Mouse (Mus musculus): Measurements from ENCODE around the gene Scp2. TPM values are rescaled to one million over a fixed set of nuclear protein-coding genes. Genes with fewer than 3 reads are reported as not detected.

Gene Scp2
- total and polyA plus RNA-seq, 2 experiments = 1,138 to 3,000 TPM

GRCm38 (mm10) chr4:108014466-108014865 is 130.3 kb downstream of the Scp2 start:
- TF ChIP-seq CTCF (IDR thresholded peaks at IDR 0.05; ENCODE audit: low read depth, low read length) (no peak), POLR2A (IDR thresholded peaks at IDR 0.05; ENCODE audit: extremely low read depth, insufficient read depth, low read length) (no peak)
- Histone ChIP-seq H3K36me3 (ENCODE audit: control insufficient read depth, insufficient read depth, low read length) (no peaks in the 10 kb centered on the region), H3K9ac (ENCODE audit: low read depth, low read length) (no peak overlapping the region), H3K27ac (replicated peaks; ENCODE audit: insufficient read depth, low read depth, low read length) (no peak overlapping the region), H3K27me3 (ENCODE audit: control insufficient read depth, insufficient read depth, low read length) (no peaks in the 10 kb centered on the region), H3K4me1 (ENCODE audit: control insufficient read depth, insufficient read depth, low read length) (peaks cover 2% of the 10 kb centered on the region; the same call in 1 of the 2 replicates), H3K4me3 (ENCODE audit: insufficient read depth, low read depth, low read length) (no peak overlapping the region), H3K79me2 (ENCODE audit: control insufficient read depth, insufficient read depth, low read length) (no peaks in the 10 kb centered on the region)
- DNase-seq (ENCODE audit: extremely low read depth, low read depth, low spot score) = no peak
- 91% methylated on average over 2 of the region's 2 CpGs for WGBS

- no peaks in the 10 kb centered on the region for H3K79me2 ChIP-seq (ENCODE audit: control insufficient read depth, insufficient read depth, low read length)
- no peaks in the 10 kb centered on the region for H3K36me3 ChIP-seq (ENCODE audit: control insufficient read depth, insufficient read depth, low read length)
- TF ChIP-seq CTCF (IDR thresholded peaks at IDR 0.05; ENCODE audit: low read depth, low read length) (no peak), POLR2A (IDR thresholded peaks at IDR 0.05; ENCODE audit: extremely low read depth, insufficient read depth, low read length) (no peak)
- H3K27ac ChIP-seq (replicated peaks; ENCODE audit: insufficient read depth, low read depth, low read length) = no peak overlapping the region
- H3K4me1 ChIP-seq (ENCODE audit: control insufficient read depth, insufficient read depth, low read length) = no peaks in the 10 kb centered on the region
- H3K27me3 ChIP-seq (ENCODE audit: control insufficient read depth, insufficient read depth, low read length) = no peaks in the 10 kb centered on the region
- no peak for DNase-seq (ENCODE audit: extremely low read depth, low read depth, low spot score)
- 86% methylated on average over 8 of the region's 8 CpGs for WGBS
- no peak overlapping the region for H3K4me3 ChIP-seq (ENCODE audit: insufficient read depth, low read depth, low read length)
- no peak overlapping the region for H3K9ac ChIP-seq (ENCODE audit: low read depth, low read length)
Observed at GRCm38 (mm10) chr4:108008541-108008940, 136.3 kb downstream of the Scp2 start.

GRCm38 (mm10) chr4:108007532-108008103 is 137.2 kb downstream of the Scp2 start:
- TF ChIP-seq CTCF (IDR thresholded peaks at IDR 0.05; ENCODE audit: low read depth, low read length) (no peak), POLR2A (IDR thresholded peaks at IDR 0.05; ENCODE audit: extremely low read depth, insufficient read depth, low read length) (no peak)
- no peaks in the 10 kb centered on the region for H3K4me1 ChIP-seq (ENCODE audit: control insufficient read depth, insufficient read depth, low read length)
- H3K27ac ChIP-seq (replicated peaks; ENCODE audit: insufficient read depth, low read depth, low read length) = no peak overlapping the region
- H3K79me2 ChIP-seq (ENCODE audit: control insufficient read depth, insufficient read depth, low read length) = no peaks in the 10 kb centered on the region
- DNase-seq (ENCODE audit: extremely low read depth, low read depth, low spot score) = no peak
- H3K27me3 ChIP-seq (ENCODE audit: control insufficient read depth, insufficient read depth, low read length) = no peaks in the 10 kb centered on the region
- no peaks in the 10 kb centered on the region for H3K36me3 ChIP-seq (ENCODE audit: control insufficient read depth, insufficient read depth, low read length)
- WGBS = 79% methylated on average over 7 of the region's 7 CpGs
- H3K9ac ChIP-seq (ENCODE audit: low read depth, low read length) = no peak overlapping the region
- H3K4me3 ChIP-seq (ENCODE audit: insufficient read depth, low read depth, low read length) = no peak overlapping the region

GRCm38 (mm10) chr4:108005328-108005727 is 139.5 kb downstream of the Scp2 start:
- no peak overlapping the region for H3K9ac ChIP-seq (ENCODE audit: low read depth, low read length)
- no peak overlapping the region for H3K4me3 ChIP-seq (ENCODE audit: insufficient read depth, low read depth, low read length)
- WGBS = 62% methylated on average over 7 of the region's 7 CpGs
- no peaks in the 10 kb centered on the region for H3K4me1 ChIP-seq (ENCODE audit: control insufficient read depth, insufficient read depth, low read length)
- DNase-seq (ENCODE audit: extremely low read depth, low read depth, low spot score) = no peak
- TF ChIP-seq CTCF (IDR thresholded peaks at IDR 0.05; ENCODE audit: low read depth, low read length) = no peak
- TF ChIP-seq POLR2A (IDR thresholded peaks at IDR 0.05; ENCODE audit: extremely low read depth, insufficient read depth, low read length) = no peak
- no peaks in the 10 kb centered on the region for H3K36me3 ChIP-seq (ENCODE audit: control insufficient read depth, insufficient read depth, low read length)
- H3K79me2 ChIP-seq (ENCODE audit: control insufficient read depth, insufficient read depth, low read length) = no peaks in the 10 kb centered on the region
- H3K27me3 ChIP-seq (ENCODE audit: control insufficient read depth, insufficient read depth, low read length) = no peaks in the 10 kb centered on the region
- no peak overlapping the region for H3K27ac ChIP-seq (replicated peaks; ENCODE audit: insufficient read depth, low read depth, low read length)

GRCm38 (mm10) chr4:107999380-107999779 is 145.4 kb downstream of the Scp2 start:
- H3K27me3 ChIP-seq (ENCODE audit: control insufficient read depth, insufficient read depth, low read length) = no peaks in the 10 kb centered on the region
- DNase-seq (ENCODE audit: extremely low read depth, low read depth, low spot score) = no peak
- no peak overlapping the region for H3K27ac ChIP-seq (replicated peaks; ENCODE audit: insufficient read depth, low read depth, low read length)
- no peaks in the 10 kb centered on the region for H3K79me2 ChIP-seq (ENCODE audit: control insufficient read depth, insufficient read depth, low read length)
- H3K9ac ChIP-seq (ENCODE audit: low read depth, low read length) = no peak overlapping the region
- H3K4me1 ChIP-seq (ENCODE audit: control insufficient read depth, insufficient read depth, low read length) = peaks cover 6% of the 10 kb centered on the region; the same call in 1 of the 2 replicates
- WGBS = 72% methylated on average over 1 of the region's 1 CpGs
- H3K4me3 ChIP-seq (ENCODE audit: insufficient read depth, low read depth, low read length) = no peak overlapping the region
- no peaks in the 10 kb centered on the region for H3K36me3 ChIP-seq (ENCODE audit: control insufficient read depth, insufficient read depth, low read length)
- TF ChIP-seq POLR2A (IDR thresholded peaks at IDR 0.05; ENCODE audit: extremely low read depth, insufficient read depth, low read length) = no peak
- no peak for TF ChIP-seq CTCF (IDR thresholded peaks at IDR 0.05; ENCODE audit: low read depth, low read length)

- Histone ChIP-seq H3K4me1 (ENCODE audit: control insufficient read depth, insufficient read depth, low read length) (peaks cover 6% of the 10 kb centered on the region; the same call in 1 of the 2 replicates), H3K4me3 (ENCODE audit: insufficient read depth, low read depth, low read length) (no peak overlapping the region), H3K27ac (replicated peaks; ENCODE audit: insufficient read depth, low read depth, low read length) (no peak overlapping the region), H3K27me3 (ENCODE audit: control insufficient read depth, insufficient read depth, low read length) (no peaks in the 10 kb centered on the region), H3K36me3 (ENCODE audit: control insufficient read depth, insufficient read depth, low read length) (no peaks in the 10 kb centered on the region), H3K9ac (ENCODE audit: low read depth, low read length) (no peak overlapping the region), H3K79me2 (ENCODE audit: control insufficient read depth, insufficient read depth, low read length) (no peaks in the 10 kb centered on the region)
- 59% methylated on average over 11 of the region's 11 CpGs for WGBS
- TF ChIP-seq CTCF (IDR thresholded peaks at IDR 0.05; ENCODE audit: low read depth, low read length) (no peak), POLR2A (IDR thresholded peaks at IDR 0.05; ENCODE audit: extremely low read depth, insufficient read depth, low read length) (no peak)
- peak; percentile 47 for DNase-seq (ENCODE audit: extremely low read depth, low read depth, low spot score)
Observed at GRCm38 (mm10) chr4:107998641-107999332, 146.0 kb downstream of the Scp2 start.
